Mouse (Mus musculus) midbrain, embryonic 13.5 days (tissue): ENCODE data around the gene Spsb4. TPM values are rescaled to one million over a fixed set of nuclear protein-coding genes. Genes with fewer than 3 reads are reported as not detected.
A peak's percentile ranks its signal among the peaks of the same experiment; 100 is the strongest.

Experiments
- ATAC-seq: fragments of 200-750 bp; cut with Nextera tagmentation; 2 replicates; pipeline ENCODE4 v1.8.0; 2017; ENCODE audit warnings: mild to moderate bottlenecking, moderate TSS enrichment, moderate library complexity
- H3K27ac ChIP-seq: fragments of 300-500 bp; sonication (generic); 2 replicates; pipeline ENCODE4 v1.5.1; 2015; ENCODE audit warnings: inconsistent platforms, mild to moderate bottlenecking, moderate library complexity
- H3K27me3 ChIP-seq: fragments of 300-500 bp; sonication (generic); 2 replicates; pipeline ENCODE4 v1.6.1; 2015; ENCODE audit warnings: mild to moderate bottlenecking, inconsistent platforms
- H3K36me3 ChIP-seq: fragments of 300-500 bp; sonication (generic); 2 replicates; pipeline ENCODE4 v1.6.1; 2015; ENCODE audit warnings: mild to moderate bottlenecking, inconsistent platforms
- H3K4me1 ChIP-seq: fragments of 300-500 bp; sonication (generic); replicated peaks from 2 replicates; pipeline ENCODE4 v1.6.1; 2015; ENCODE audit warnings: inconsistent platforms
- H3K4me2 ChIP-seq: fragments of 300-500 bp; sonication (generic); replicated peaks from 2 replicates; pipeline ENCODE4 v1.6.1; 2015; ENCODE audit warnings: moderate library complexity, mild to moderate bottlenecking, inconsistent platforms
- H3K4me3 ChIP-seq: fragments of 300-500 bp; sonication (generic); replicated peaks from 2 replicates; pipeline ENCODE4 v1.5.1; 2015; ENCODE audit warnings: mild to moderate bottlenecking, inconsistent platforms
- H3K9ac ChIP-seq: fragments of 300-500 bp; sonication (generic); replicated peaks from 2 replicates; pipeline ENCODE4 v1.6.1; 2015; ENCODE audit warnings: mild to moderate bottlenecking, inconsistent platforms
- H3K9me3 ChIP-seq: fragments of 300-500 bp; sonication (generic); 2 replicates; pipeline ENCODE4 v1.6.1; 2016; ENCODE audit warnings: mild to moderate bottlenecking, inconsistent platforms
- WGBS: fragments of 180-500 bp; shearing (Covaris S2); methylation state at CpG from one replicate; pipeline ENCODE4 v1.1.7; 2015; 5-methylcytosine and 5-hydroxymethylcytosine counted together
- polyA plus RNA-seq: library from polyadenylated mRNA; unstranded; fragments of >200 nt; fragmentation: Nextera tagmentation; extraction: Ambion mirVana; gene quantifications from 2 replicates; pipeline ENCODE4 v1.2.1, GENCODE M21; 2015

Gene Spsb4
- polyA plus RNA-seq, 1 experiment from 2014 or later: 64.9 TPM

GRCm38 (mm10) chr9:97036656-97037055 is 18.0 kb upstream of the Spsb4 start:
- ATAC-seq: no peak
- H3K4me1 ChIP-seq: 0 out of 2 replicates have a peak, but pooled peaks cover 5% of the 10 kb centered on the region
- 87% methylated on average over 7 of the region's 7 CpGs for WGBS
- no peak overlapping the region for H3K9ac ChIP-seq
- H3K27me3 ChIP-seq: no peaks in the 10 kb centered on the region
- H3K36me3 ChIP-seq: no peaks in the 10 kb centered on the region
- H3K4me3 ChIP-seq: no peak overlapping the region
- no peak overlapping the region for H3K27ac ChIP-seq
- H3K4me2 ChIP-seq: no peak overlapping the region
- H3K9me3 ChIP-seq: no peaks in the 10 kb centered on the region

GRCm38 (mm10) chr9:97027361-97027760 is 8.7 kb upstream of the Spsb4 start:
- no peaks in the 10 kb centered on the region for H3K4me1 ChIP-seq
- 79% methylated on average over 12 of the region's 12 CpGs for WGBS
- H3K4me3 ChIP-seq: no peak overlapping the region
- ATAC-seq: no peak
- no peaks in the 10 kb centered on the region for H3K27me3 ChIP-seq
- no peak overlapping the region for H3K27ac ChIP-seq
- no peak overlapping the region for H3K9ac ChIP-seq
- H3K4me2 ChIP-seq: no peak overlapping the region
- H3K36me3 ChIP-seq: no peaks in the 10 kb centered on the region
- H3K9me3 ChIP-seq: no peaks in the 10 kb centered on the region

- Histone ChIP-seq H3K4me1 (no peaks in the 10 kb centered on the region), H3K9me3 (no peaks in the 10 kb centered on the region), H3K4me2 (no peak overlapping the region), H3K36me3 (no peaks in the 10 kb centered on the region), H3K27me3 (no peaks in the 10 kb centered on the region), H3K27ac (no peak overlapping the region), H3K4me3 (no peak overlapping the region), H3K9ac (no peak overlapping the region)
- no peak for ATAC-seq
- WGBS: 88% methylated on average over 4 of the region's 4 CpGs
Measured at GRCm38 (mm10) chr9:97026006-97026405, 7.4 kb upstream of the Spsb4 start.

DNA sequence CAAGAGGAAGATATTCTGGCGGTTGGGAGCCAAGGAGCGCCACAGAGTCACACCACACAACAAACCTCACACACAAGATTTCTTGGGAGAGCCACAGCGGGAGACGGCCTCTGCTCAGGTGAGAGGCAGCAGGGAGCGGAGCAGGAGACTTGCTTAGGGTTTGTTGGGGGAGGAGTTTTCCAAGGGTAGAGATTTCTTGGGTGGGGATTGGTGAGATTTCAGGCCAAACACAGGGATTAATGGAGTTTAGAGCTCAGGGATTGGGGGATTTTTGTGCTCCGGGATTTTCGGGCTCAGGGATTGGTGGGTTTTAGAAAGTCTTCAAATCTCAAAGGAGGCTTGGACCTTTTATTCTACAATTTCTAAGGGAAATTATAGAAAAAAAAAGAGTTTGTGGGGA is 5.8 kb upstream of the Spsb4 start:
- H3K4me2 ChIP-seq: no peak overlapping the region
- no peak overlapping the region for H3K4me3 ChIP-seq
- H3K27ac ChIP-seq: no peak overlapping the region
- WGBS: 74% methylated on average over 7 of the region's 7 CpGs
- ATAC-seq: no peak
- H3K9me3 ChIP-seq: no peaks in the 10 kb centered on the region
- no peak overlapping the region for H3K9ac ChIP-seq
- peaks cover 6% of the 10 kb centered on the region for H3K4me1 ChIP-seq
- no peaks in the 10 kb centered on the region for H3K27me3 ChIP-seq
- no peaks in the 10 kb centered on the region for H3K36me3 ChIP-seq

DNA sequence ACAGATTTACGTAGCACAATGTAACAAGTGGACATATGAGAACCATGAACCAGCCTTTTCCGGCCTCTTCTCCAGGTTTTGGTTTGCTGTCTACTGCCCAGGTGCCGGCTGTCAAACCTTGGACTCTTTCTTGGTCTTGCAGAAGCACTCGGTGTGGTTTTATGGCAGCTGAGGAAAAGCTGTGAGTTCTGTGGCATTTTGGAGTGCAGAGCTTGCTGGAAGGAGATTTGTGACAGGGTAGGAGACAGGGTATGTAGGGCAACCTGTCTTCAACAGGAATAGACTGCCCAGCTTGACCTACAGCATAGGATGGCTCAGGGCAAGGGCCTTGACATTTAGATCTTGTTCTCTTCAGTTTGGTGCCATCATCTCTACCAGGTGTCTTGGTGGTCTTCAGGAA is 4.3 kb upstream of the Spsb4 start:
- Histone ChIP-seq H3K4me2 (no peak overlapping the region), H3K4me3 (no peak overlapping the region), H3K36me3 (no peaks in the 10 kb centered on the region), H3K27me3 (no peaks in the 10 kb centered on the region), H3K9me3 (no peaks in the 10 kb centered on the region), H3K27ac (no peak overlapping the region), H3K4me1 (peaks cover 13% of the 10 kb centered on the region), H3K9ac (no peak overlapping the region)
- WGBS: 98% methylated on average over 4 of the region's 4 CpGs
- ATAC-seq: no peak

DNA sequence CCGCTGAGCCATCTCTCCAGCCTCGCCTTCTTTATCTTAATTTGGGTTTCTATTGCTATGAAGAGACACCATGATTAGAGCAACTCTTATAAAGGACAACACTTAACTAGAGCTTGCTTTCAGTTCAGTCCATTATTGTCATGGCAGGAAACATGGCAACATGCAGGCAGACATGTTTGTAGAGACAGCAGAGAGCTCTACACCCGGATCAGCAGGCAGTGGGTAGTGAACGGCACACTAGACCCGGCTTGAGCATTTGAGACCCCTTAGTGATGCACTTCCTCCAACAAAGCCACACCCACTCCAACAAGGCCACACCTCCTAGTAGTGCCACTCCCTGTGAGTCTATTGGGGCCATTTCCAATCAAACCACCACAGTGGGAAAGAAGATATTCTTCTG is 3.7 kb upstream of the Spsb4 start:
- WGBS: 89% methylated on average over 5 of the region's 5 CpGs
- no peaks in the 10 kb centered on the region for H3K27me3 ChIP-seq
- no peak overlapping the region for H3K9ac ChIP-seq
- H3K4me3 ChIP-seq: no peak overlapping the region
- H3K9me3 ChIP-seq: no peaks in the 10 kb centered on the region
- H3K4me1 ChIP-seq: peaks cover 17% of the 10 kb centered on the region
- ATAC-seq: no peak
- no peak overlapping the region for H3K4me2 ChIP-seq
- no peaks in the 10 kb centered on the region for H3K36me3 ChIP-seq
- H3K27ac ChIP-seq: no peak overlapping the region

GRCm38 (mm10) chr9:97020152-97020551 is 1.5 kb upstream of the Spsb4 start:
- Histone ChIP-seq H3K27me3 (no peaks in the 10 kb centered on the region), H3K9me3 (no peaks in the 10 kb centered on the region), H3K4me1 (peaks cover 38% of the 10 kb centered on the region), H3K4me3 (no peak overlapping the region), H3K27ac (peak overlapping the region; percentile 99; the same call in 1 of the 2 replicates), H3K36me3 (no peaks in the 10 kb centered on the region), H3K4me2 (no peak overlapping the region), H3K9ac (no peak overlapping the region)
- 88% methylated on average over 8 of the region's 8 CpGs for WGBS
- ATAC-seq: no peak

GRCm38 (mm10) chr9:97019686-97020085 is 1.0 kb upstream of the Spsb4 start:
- H3K36me3 ChIP-seq: no peaks in the 10 kb centered on the region
- H3K27ac ChIP-seq: peak overlapping the region; percentile 99
- H3K27me3 ChIP-seq: no peaks in the 10 kb centered on the region
- H3K9me3 ChIP-seq: no peaks in the 10 kb centered on the region
- peaks cover 43% of the 10 kb centered on the region for H3K4me1 ChIP-seq
- WGBS: 70% methylated on average over 2 of the region's 2 CpGs
- peak overlapping the region; percentile 78 for H3K4me2 ChIP-seq
- peak overlapping the region; percentile 83; the same call in 1 of the 2 replicates for H3K4me3 ChIP-seq
- ATAC-seq: no peak
- no peak overlapping the region for H3K9ac ChIP-seq

DNA sequence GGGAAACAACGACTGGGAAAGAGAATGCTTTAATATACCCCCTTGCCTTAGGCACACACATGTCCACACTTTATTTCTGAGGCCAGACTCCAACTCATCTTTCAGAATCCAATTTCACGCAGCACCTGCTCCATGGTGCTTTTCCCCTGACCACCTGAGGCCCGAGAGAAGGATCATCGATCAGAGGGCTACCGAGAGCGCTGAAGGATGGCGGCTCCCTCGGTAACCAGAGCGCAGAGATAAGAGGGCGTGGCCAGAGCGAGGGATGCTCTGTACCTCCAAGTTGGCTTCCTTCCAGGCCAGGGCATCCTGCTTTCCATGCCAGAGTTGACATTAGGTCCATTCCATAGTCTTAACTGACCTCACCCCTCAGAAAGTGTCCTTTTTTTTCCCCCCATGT is 588 bp upstream of the Spsb4 start:
- Histone ChIP-seq H3K27ac (peak overlapping the region; percentile 99), H3K9me3 (no peaks in the 10 kb centered on the region), H3K4me2 (peak overlapping the region; percentile 78), H3K9ac (peak overlapping the region; percentile 96), H3K4me1 (peaks cover 48% of the 10 kb centered on the region), H3K27me3 (no peaks in the 10 kb centered on the region), H3K4me3 (peak overlapping the region; percentile 83), H3K36me3 (no peaks in the 10 kb centered on the region)
- 0% methylated on average over 11 of the region's 11 CpGs for WGBS
- ATAC-seq: peak; percentile 24; the same call in 1 of the 2 replicates

DNA sequence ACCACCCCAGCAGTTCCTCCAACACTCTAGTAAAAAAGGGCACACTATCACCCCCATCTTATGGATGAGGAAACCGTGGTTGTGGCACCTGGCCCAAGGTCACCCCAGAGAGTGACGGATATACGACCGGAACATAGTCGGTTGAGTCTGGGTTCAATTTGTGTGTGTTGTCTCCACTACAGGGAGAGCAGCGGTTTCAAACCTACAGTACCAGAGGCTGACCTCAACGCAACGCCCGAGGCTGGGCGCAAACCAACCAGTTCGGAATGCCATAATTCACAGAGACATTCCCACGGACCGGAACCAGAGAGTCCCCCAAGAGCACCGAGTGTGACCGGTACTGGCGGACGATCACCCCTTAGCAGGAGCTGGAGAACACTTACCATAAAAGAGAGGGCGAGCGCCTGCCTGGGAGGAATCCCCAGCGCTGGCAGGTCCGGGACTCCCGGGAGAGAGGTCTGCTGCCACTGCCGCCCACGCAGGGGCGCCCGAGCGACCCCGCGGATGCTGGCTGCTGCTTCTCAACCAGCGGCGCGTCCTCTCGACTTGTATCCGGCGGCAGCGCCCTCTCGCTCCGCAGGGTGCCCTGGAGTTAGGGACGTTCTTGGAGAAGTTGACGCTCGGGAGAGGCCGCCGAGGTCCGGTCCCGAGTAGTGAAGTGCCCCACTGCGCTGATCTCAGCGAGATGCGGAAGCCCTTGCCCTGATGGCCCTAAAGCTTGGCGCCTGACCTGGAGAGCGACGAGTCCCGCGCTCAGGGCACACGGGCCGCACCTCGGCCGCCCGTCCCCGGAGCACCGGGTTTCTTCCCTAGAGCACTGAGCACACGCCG is 617 bp downstream of the Spsb4 start:
- ATAC-seq: peak; percentile 53
- no peaks in the 10 kb centered on the region for H3K27me3 ChIP-seq
- H3K9ac ChIP-seq: peak overlapping the region; percentile 96
- under 1% methylated on average over 62 of the region's 62 CpGs for WGBS
- H3K36me3 ChIP-seq: no peaks in the 10 kb centered on the region
- no peaks in the 10 kb centered on the region for H3K9me3 ChIP-seq
- H3K4me1 ChIP-seq: peaks cover 60% of the 10 kb centered on the region
- peak overlapping the region; percentile 78 for H3K4me2 ChIP-seq
- H3K4me3 ChIP-seq: peak overlapping the region; percentile 83
- peak overlapping the region; percentile 99 for H3K27ac ChIP-seq

DNA sequence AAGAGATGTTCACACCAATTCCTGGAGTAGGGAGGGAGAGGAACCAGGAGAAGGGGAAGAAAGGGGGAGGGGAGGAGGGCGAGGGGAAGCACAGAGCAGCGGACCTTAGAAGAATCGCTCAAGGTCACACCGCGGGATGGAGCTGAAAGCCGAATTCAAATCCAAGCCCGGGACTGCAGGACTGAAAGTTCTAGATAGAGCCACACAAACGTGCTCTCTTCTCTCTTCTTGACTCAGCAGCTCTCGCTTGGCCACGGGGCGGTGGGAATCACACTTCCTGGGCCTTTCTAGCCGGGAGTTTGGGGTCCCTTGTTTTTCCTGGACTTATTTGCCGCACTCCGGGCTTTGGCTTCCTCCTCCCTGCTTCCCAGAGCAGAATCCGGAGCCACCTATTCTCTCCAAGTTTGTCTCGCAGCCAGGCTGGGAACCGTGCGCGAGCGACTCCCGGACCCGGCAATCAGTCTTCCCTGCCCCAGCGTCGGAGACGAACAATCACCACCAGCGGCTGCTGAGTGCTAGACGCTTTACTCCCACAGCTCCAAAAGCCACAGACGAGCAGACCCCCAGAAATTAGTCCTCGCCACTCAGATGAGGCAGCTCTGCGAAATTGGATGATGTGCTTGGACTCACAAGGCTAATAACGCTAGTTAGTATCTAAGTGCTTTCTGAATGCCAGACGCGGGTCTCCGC is 1.4 kb downstream of the Spsb4 start:
- H3K4me3 ChIP-seq: peak overlapping the region; percentile 83
- H3K9ac ChIP-seq: peak overlapping the region; percentile 96
- WGBS: under 1% methylated on average over 34 of the region's 34 CpGs
- peak overlapping the region; percentile 78 for H3K4me2 ChIP-seq
- no peaks in the 10 kb centered on the region for H3K9me3 ChIP-seq
- H3K4me1 ChIP-seq: peaks cover 67% of the 10 kb centered on the region
- no peaks in the 10 kb centered on the region for H3K27me3 ChIP-seq
- no peaks in the 10 kb centered on the region for H3K36me3 ChIP-seq
- peak overlapping the region; percentile 99 for H3K27ac ChIP-seq
- no peak for ATAC-seq

DNA sequence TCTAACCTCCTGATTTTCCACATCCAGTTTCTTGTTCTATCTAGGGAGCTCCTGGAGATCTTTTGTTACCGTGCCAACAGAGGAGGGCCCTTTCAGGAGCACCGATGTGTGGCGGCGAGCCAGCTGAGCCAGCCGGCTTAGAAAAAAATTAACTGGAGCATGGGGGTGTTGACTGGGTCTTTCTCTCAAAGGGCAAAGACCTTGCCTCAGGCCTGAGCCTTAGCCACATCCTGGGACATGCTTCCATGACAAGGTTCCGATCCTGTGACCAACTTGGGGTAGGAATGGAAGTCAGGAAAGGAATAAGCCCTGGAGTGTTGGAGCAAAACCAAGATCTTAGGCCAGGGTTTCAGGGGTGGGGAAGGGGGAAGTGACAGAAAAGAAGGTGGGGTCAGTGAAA is 2.9 kb downstream of the Spsb4 start:
- ATAC-seq: no peak
- H3K27ac ChIP-seq: peak overlapping the region; percentile 99

More for the DNA sequence above, 2.9 kb downstream of the Spsb4 start:
- Histone ChIP-seq H3K4me2 (peak overlapping the region; percentile 78), H3K27me3 (no peaks in the 10 kb centered on the region), H3K9ac (0 out of 2 replicates have a peak overlapping the region, but pooled peaks have one; percentile 96), H3K36me3 (no peaks in the 10 kb centered on the region), H3K9me3 (no peaks in the 10 kb centered on the region), H3K4me1 (peaks cover 82% of the 10 kb centered on the region), H3K4me3 (peak overlapping the region; percentile 83)
- 5% methylated on average over 6 of the region's 6 CpGs for WGBS
